Mouse (Mus musculus) embryonic facial prominence, embryonic 13.5 days (tissue): Measurements from ENCODE around the gene Ak3. TPM values are rescaled to one million over a fixed set of nuclear protein-coding genes. Genes with fewer than 3 reads are reported as not detected.
A peak's percentile ranks its signal among the peaks of the same experiment; 100 is the strongest.
"Not testable (repeated sequence)": the region's sequence is repeated elsewhere in the genome, so short reads cannot be mapped to it uniquely, and the experiment has no call there.

Source experiments
- ATAC-seq: fragments of 200-750 bp; cut with Nextera tagmentation; 2 replicates; pipeline ENCODE4 v1.8.0; 2017; ENCODE audit warnings: low read depth; ENCODE audit not compliant: insufficient number of reproducible peaks, insufficient read depth, low FRiP score, low TSS enrichment
- H3K27ac ChIP-seq: fragments of 300-500 bp; sonication (generic); 2 replicates; pipeline ENCODE4 v1.5.1; 2015; ENCODE audit warnings: moderate library complexity, mild to moderate bottlenecking, inconsistent platforms
- H3K27me3 ChIP-seq: fragments of 300-500 bp; sonication (generic); 2 replicates; pipeline ENCODE4 v1.6.1; 2015; ENCODE audit warnings: mild to moderate bottlenecking, inconsistent platforms
- H3K36me3 ChIP-seq: fragments of 300-500 bp; sonication (generic); 2 replicates; pipeline ENCODE4 v1.6.1; 2015; ENCODE audit warnings: mild to moderate bottlenecking, inconsistent platforms
- H3K4me1 ChIP-seq: fragments of 300-500 bp; sonication (generic); 2 replicates; pipeline ENCODE4 v1.6.1; 2015; ENCODE audit warnings: inconsistent platforms
- H3K4me2 ChIP-seq: fragments of 300-500 bp; sonication (generic); 2 replicates; pipeline ENCODE4 v1.6.1; 2015; ENCODE audit warnings: moderate library complexity, mild to moderate bottlenecking, inconsistent platforms
- H3K4me3 ChIP-seq: fragments of 300-500 bp; sonication (generic); 2 replicates; pipeline ENCODE4 v1.5.1; 2015; ENCODE audit warnings: mild to moderate bottlenecking, inconsistent platforms
- H3K9ac ChIP-seq: fragments of 300-500 bp; sonication (generic); 2 replicates; pipeline ENCODE4 v1.6.1; 2015; ENCODE audit warnings: mild to moderate bottlenecking, inconsistent platforms
- H3K9me3 ChIP-seq: fragments of 300-500 bp; sonication (generic); 2 replicates; pipeline ENCODE4 v1.6.1; 2016; ENCODE audit warnings: inconsistent platforms
- WGBS: fragments of 180-500 bp; shearing (Covaris S2); methylation state at CpG from one replicate; pipeline ENCODE4 v1.1.7; 2015; ENCODE audit warnings: mixed read lengths; 5-methylcytosine and 5-hydroxymethylcytosine counted together
- polyA plus RNA-seq: library from polyadenylated mRNA; unstranded; fragments of >200 nt; fragmentation: Nextera tagmentation; extraction: Ambion mirVana; gene quantifications from 2 replicates; pipeline ENCODE4 v1.2.1, GENCODE M21; 2015

Gene Ak3
- polyA plus RNA-seq, 1 experiment from 2014 or later, result 68.8 TPM

DNA sequence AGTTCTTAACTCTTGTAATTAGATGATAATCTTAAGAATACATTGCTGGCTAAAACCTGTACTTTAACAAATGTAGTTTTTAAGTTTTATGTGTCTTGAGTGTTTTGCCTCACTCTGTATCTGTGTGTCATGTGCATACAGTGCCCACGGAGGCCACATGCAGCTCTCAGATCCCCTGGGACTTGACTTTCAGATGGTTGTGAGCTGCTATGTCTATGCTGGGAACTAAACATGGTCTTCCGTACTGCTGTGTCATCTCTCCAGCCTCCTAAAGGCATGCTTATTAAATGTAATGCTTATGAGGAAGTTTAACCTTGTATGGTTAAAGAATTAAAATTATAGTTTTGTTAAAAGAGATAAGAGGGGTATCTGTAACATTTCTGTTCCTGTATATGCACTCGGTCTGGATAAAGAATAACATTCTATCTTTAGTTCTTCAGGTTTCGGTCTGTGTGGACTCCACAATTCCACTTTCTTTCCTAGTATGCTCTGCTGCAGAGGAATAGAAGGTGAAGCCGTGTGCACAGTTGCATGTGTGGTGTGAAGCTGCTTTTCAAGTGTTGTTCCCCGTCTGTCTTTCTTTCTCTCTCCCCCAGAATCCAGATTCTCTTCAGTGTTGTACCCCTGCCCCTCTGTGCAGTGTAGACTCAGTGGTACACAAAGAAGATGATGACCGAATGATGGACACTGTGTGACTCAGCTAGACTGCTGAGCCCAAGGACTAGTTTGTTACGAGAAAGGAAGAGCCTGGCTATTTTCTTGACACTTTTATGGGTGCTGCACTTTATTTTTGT is 32.2 kb downstream of the Ak3 start:
- Histone ChIP-seq H3K4me3 (no peak overlapping the region), H3K4me1 (no peaks in the 10 kb centered on the region), H3K4me2 (no peak overlapping the region), H3K36me3 (peaks cover 75% of the 10 kb centered on the region), H3K27ac (no peak overlapping the region), H3K27me3 (no peaks in the 10 kb centered on the region), H3K9me3 (0 out of 2 replicates have a peak, but pooled peaks cover 2% of the 10 kb centered on the region), H3K9ac (no peak overlapping the region)
- ATAC-seq, result no peak
- WGBS, result 82% methylated on average over 8 of the region's 8 CpGs

GRCm38 (mm10) chr19:29014466-29015055 is 33.2 kb downstream of the Ak3 start:
- Histone ChIP-seq H3K27ac (no peak overlapping the region), H3K27me3 (no peaks in the 10 kb centered on the region), H3K9ac (no peak overlapping the region), H3K9me3 (0 out of 2 replicates have a peak, but pooled peaks cover 2% of the 10 kb centered on the region), H3K36me3 (peaks cover 65% of the 10 kb centered on the region), H3K4me2 (no peak overlapping the region), H3K4me1 (no peaks in the 10 kb centered on the region), H3K4me3 (no peak overlapping the region)
- ATAC-seq, result no peak
- WGBS, result 81% methylated on average over 5 of the region's 5 CpGs

GRCm38 (mm10) chr19:29011355-29011990 is 36.3 kb downstream of the Ak3 start:
- no peaks in the 10 kb centered on the region for H3K4me1 ChIP-seq
- H3K36me3 ChIP-seq, result peaks cover 72% of the 10 kb centered on the region
- WGBS, result 88% methylated on average over 12 of the region's 12 CpGs
- H3K9me3 ChIP-seq, result no peaks in the 10 kb centered on the region
- ATAC-seq, result no peak
- H3K27me3 ChIP-seq, result no peaks in the 10 kb centered on the region
- no peak overlapping the region for H3K4me3 ChIP-seq
- H3K9ac ChIP-seq, result no peak overlapping the region
- H3K4me2 ChIP-seq, result no peak overlapping the region
- H3K27ac ChIP-seq, result no peak overlapping the region

GRCm38 (mm10) chr19:29009046-29009445 is 38.7 kb downstream of the Ak3 start:
- peaks cover 70% of the 10 kb centered on the region for H3K36me3 ChIP-seq
- no peak overlapping the region for H3K9ac ChIP-seq
- H3K9me3 ChIP-seq, result no peaks in the 10 kb centered on the region
- H3K27ac ChIP-seq, result no peak overlapping the region
- WGBS, result 94% methylated on average over 11 of the region's 11 CpGs
- no peak for ATAC-seq
- H3K4me1 ChIP-seq, result no peaks in the 10 kb centered on the region
- H3K4me3 ChIP-seq, result no peak overlapping the region
- H3K4me2 ChIP-seq, result no peak overlapping the region
- no peaks in the 10 kb centered on the region for H3K27me3 ChIP-seq

DNA sequence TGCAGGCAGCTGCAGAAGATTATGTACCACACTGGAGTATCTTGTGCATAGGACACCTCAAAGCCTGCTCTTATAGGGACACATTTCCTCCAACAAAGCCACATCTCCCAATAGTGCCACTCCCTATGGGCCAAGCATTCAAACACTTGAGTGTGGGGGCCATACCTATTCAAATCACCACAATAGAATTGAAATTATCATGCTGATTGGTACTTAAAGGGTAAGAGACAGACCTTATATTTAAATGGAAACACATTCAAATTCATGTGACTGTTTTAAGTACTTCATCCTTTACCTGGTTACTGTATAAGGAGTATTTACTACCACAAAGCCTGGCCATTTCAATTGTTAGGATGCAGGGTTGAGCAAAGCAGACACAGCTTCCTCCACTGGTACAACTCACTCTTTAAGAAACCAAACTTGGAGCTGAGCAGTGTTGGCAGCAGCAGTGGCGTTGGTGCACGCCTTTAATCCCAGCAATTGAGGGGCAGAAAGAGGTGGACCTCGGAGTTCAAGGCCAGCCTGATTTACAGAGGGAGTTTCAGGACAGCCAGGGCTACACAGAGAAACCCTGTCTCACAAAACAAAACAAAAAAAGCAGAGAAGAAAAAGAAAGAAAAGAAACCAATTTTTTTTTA is 39.6 kb downstream of the Ak3 start:
- Histone ChIP-seq H3K4me3 (no peak overlapping the region), H3K4me2 (no peak overlapping the region), H3K27ac (no peak overlapping the region), H3K27me3 (no peaks in the 10 kb centered on the region), H3K9me3 (no peaks in the 10 kb centered on the region), H3K9ac (no peak overlapping the region), H3K4me1 (no peaks in the 10 kb centered on the region), H3K36me3 (peaks cover 64% of the 10 kb centered on the region)
- WGBS, result 89% methylated on average over 3 of the region's 3 CpGs
- no peak for ATAC-seq

- not testable (repeated sequence) for H3K27ac ChIP-seq, H3K4me3 ChIP-seq, H3K9me3 ChIP-seq, H3K4me2 ChIP-seq, H3K4me1 ChIP-seq, H3K9ac ChIP-seq, H3K27me3 ChIP-seq, ATAC-seq
- H3K36me3 ChIP-seq, result peaks cover 61% of the 10 kb centered on the region
- WGBS, result 96% methylated on average over 16 of the region's 16 CpGs
Measured at GRCm38 (mm10) chr19:29000321-29000720, 47.4 kb downstream of the Ak3 start.

GRCm38 (mm10) chr19:28997976-28998630 is 49.7 kb downstream of the Ak3 start:
- Histone ChIP-seq H3K4me1 (no peaks in the 10 kb centered on the region), H3K4me2 (no peak overlapping the region), H3K9ac (no peak overlapping the region), H3K27me3 (no peaks in the 10 kb centered on the region), H3K27ac (no peak overlapping the region), H3K36me3 (peaks cover 73% of the 10 kb centered on the region), H3K4me3 (no peak overlapping the region), H3K9me3 (no peaks in the 10 kb centered on the region)
- WGBS, result 78% methylated on average over 4 of the region's 4 CpGs
- no peak for ATAC-seq

- no peak overlapping the region for H3K4me2 ChIP-seq
- no peak overlapping the region for H3K27ac ChIP-seq
- peaks cover 8% of the 10 kb centered on the region for H3K4me1 ChIP-seq
- peaks cover 50% of the 10 kb centered on the region for H3K36me3 ChIP-seq
- no peak overlapping the region for H3K4me3 ChIP-seq
- 89% methylated on average over 5 of the region's 5 CpGs for WGBS
- no peaks in the 10 kb centered on the region for H3K9me3 ChIP-seq
- H3K9ac ChIP-seq, result no peak overlapping the region
- no peaks in the 10 kb centered on the region for H3K27me3 ChIP-seq
- no peak for ATAC-seq
Measured at GRCm38 (mm10) chr19:28995366-28995765, 52.4 kb downstream of the Ak3 start.

DNA sequence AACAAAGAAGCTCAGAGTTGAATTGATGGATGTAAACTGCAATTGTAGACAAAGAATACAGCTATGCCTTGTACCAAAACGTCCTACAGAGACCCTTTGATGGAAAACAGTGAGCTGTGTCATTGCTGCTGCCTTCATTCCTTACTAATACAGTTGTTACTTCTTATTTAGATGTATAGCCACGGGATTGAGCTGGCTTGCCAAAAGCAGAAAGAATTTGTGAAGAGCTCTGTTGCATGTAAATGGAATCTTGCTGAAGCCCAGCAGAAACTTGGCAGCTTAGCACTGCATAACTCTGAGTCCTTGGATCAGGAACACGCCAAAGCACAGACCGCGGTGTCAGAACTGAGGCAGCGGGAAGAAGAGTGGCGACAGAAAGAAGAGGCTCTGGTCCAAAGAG is 52.9 kb downstream of the Ak3 start:
- 83% methylated on average over 7 of the region's 7 CpGs for WGBS
- Histone ChIP-seq H3K27me3 (no peaks in the 10 kb centered on the region), H3K4me2 (no peak overlapping the region), H3K4me1 (peaks cover 8% of the 10 kb centered on the region), H3K36me3 (peaks cover 45% of the 10 kb centered on the region), H3K4me3 (no peak overlapping the region), H3K9ac (no peak overlapping the region), H3K27ac (no peak overlapping the region), H3K9me3 (no peaks in the 10 kb centered on the region)
- ATAC-seq, result no peak

DNA sequence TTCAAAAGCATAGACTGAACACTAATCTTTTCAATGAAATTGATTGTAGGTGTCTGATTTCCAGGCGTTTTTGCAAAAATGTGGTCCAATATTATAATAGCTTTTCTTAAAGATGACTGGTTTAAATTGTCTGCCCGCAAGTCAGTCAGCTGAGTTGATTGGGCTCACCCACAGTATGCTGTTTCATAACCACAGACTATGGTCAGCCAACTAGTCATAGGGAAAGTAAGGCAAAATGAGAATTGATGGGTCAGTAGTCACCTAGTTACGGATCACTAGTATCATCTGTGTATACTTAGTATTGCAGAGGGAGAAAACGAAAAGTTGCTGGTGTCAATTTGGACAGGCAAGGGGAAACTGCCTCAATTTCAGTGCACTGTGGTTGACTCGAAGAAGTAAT is 56.4 kb downstream of the Ak3 start:
- no peak for ATAC-seq
- WGBS, result 61% methylated on average over 5 of the region's 5 CpGs
- Histone ChIP-seq H3K4me1 (peaks cover 15% of the 10 kb centered on the region), H3K9ac (peak overlapping the region; percentile 89; the same call in 1 of the 2 replicates), H3K36me3 (peaks cover 32% of the 10 kb centered on the region), H3K27ac (no peak overlapping the region), H3K9me3 (no peaks in the 10 kb centered on the region), H3K4me2 (peak overlapping the region; percentile 79), H3K27me3 (no peaks in the 10 kb centered on the region), H3K4me3 (peak overlapping the region; percentile 73)

- H3K27me3 ChIP-seq, result no peaks in the 10 kb centered on the region
- peak overlapping the region; percentile 79 for H3K4me2 ChIP-seq
- H3K9ac ChIP-seq, result peak overlapping the region; percentile 89
- peak; percentile 59; the same call in 1 of the 2 replicates for ATAC-seq
- peaks cover 15% of the 10 kb centered on the region for H3K4me1 ChIP-seq
- H3K4me3 ChIP-seq, result peak overlapping the region; percentile 73
- peak overlapping the region; percentile 86 for H3K27ac ChIP-seq
- H3K9me3 ChIP-seq, result no peaks in the 10 kb centered on the region
- WGBS, result under 1% methylated on average over 37 of the region's 41 CpGs
- peaks cover 26% of the 10 kb centered on the region for H3K36me3 ChIP-seq
Measured at GRCm38 (mm10) chr19:28990590-28991221, 57.1 kb downstream of the Ak3 start.
